Mouse (Mus musculus) CH12.LX (cell line): ENCODE data around the gene Cryl1. TPM values are rescaled to one million over a fixed set of nuclear protein-coding genes. Genes with fewer than 3 reads are reported as not detected.

Experiments
- DNase-seq: peaks from one replicate; pipeline ENCODE4 v3.0.0-alpha.2; 2013; ENCODE audit errors: extremely low read depth
- H3K27ac ChIP-seq: 2 replicates; pipeline ENCODE4 v1.5.1; 2012; ENCODE audit warnings: low read depth, mild to moderate bottlenecking, control low read depth, moderate library complexity; ENCODE audit not compliant: insufficient read depth
- H3K27me3 ChIP-seq: replicated peaks from 2 replicates; pipeline ENCODE3; 2012; ENCODE audit warnings: inconsistent platforms
- H3K36me3 ChIP-seq, 2 experiments: replicated peaks in 1 of 2; 2 replicates each; pipeline versions ENCODE3 to v1.6.1; 2012; ENCODE audit warnings: inconsistent platforms in 1 of 2, low read length in 1 of 2, mild to moderate bottlenecking in 1 of 2, mixed read lengths in 1 of 2, moderate library complexity in 1 of 2; ENCODE audit not compliant: control insufficient read depth in 1 of 2, insufficient read depth in 1 of 2
- H3K4me1 ChIP-seq, 2 experiments: 2 replicates each; pipeline ENCODE4 v1.6.1; 2012; ENCODE audit warnings: inconsistent platforms in 1 of 2, moderate library complexity in 1 of 2; ENCODE audit not compliant: insufficient read depth in 2 of 2, control insufficient read depth in 1 of 2
- H3K4me2 ChIP-seq: 2 replicates; pipeline ENCODE4 v1.6.1; 2012; ENCODE audit warnings: low read depth, mild to moderate bottlenecking, control low read depth; ENCODE audit not compliant: poor library complexity, insufficient read depth, severe bottlenecking
- H3K4me3 ChIP-seq, 3 experiments: fragments of 150-350 bp in 1 of 3; sonication (generic) in 1 of 3; replicated peaks in 1 of 3; 2 replicates each; pipeline versions ENCODE3 to v1.5.1; 2011 to 2012; ENCODE audit warnings: low read depth in 2 of 3, low read length in 2 of 3, mild to moderate bottlenecking in 2 of 3, moderate library complexity in 2 of 3, control low read depth in 1 of 3, improper control_type of control experiment in 1 of 3, inconsistent platforms in 1 of 3, mixed read lengths in 1 of 3; ENCODE audit not compliant: poor library complexity in 1 of 3
- H3K79me2 ChIP-seq: replicated peaks from 2 replicates; pipeline ENCODE4 v1.6.1; 2012; ENCODE audit warnings: mild to moderate bottlenecking, moderate library complexity; ENCODE audit not compliant: control insufficient read depth, poor library complexity, insufficient read depth, severe bottlenecking; ENCODE audit errors: extremely low read depth
- H3K9ac ChIP-seq: 2 replicates; pipeline ENCODE4 v1.6.1; 2012; ENCODE audit warnings: low read depth, mild to moderate bottlenecking, control low read depth, moderate library complexity; ENCODE audit not compliant: insufficient read depth
- H3K9me3 ChIP-seq: replicated peaks from 2 replicates; pipeline ENCODE3; 2012; ENCODE audit warnings: low read length, inconsistent platforms, mixed read lengths
- CHD1 ChIP-seq: IDR thresholded peaks from 2 replicates; pipeline ENCODE4 v1.6.1; 2012; ENCODE audit warnings: low read depth, low read length, improper control_type of control experiment, inconsistent platforms
- CHD2 ChIP-seq: IDR thresholded peaks from 2 replicates; pipeline ENCODE4 v1.6.1; 2011; ENCODE audit warnings: low read length, improper control_type of control experiment
- ELF1 ChIP-seq: IDR thresholded peaks from 2 replicates; pipeline ENCODE4 v1.6.1; 2014; ENCODE audit warnings: low read depth, mild to moderate bottlenecking, inconsistent platforms, low read length, improper control_type of control experiment
- EP300 ChIP-seq: IDR thresholded peaks from 2 replicates; pipeline ENCODE4 v1.6.1; 2011; ENCODE audit warnings: low read length, improper control_type of control experiment
- ETS1 ChIP-seq: conservative IDR thresholded peaks from 2 replicates; pipeline ENCODE4 v1.6.1; 2012; ENCODE audit warnings: low read depth, mild to moderate bottlenecking, inconsistent platforms, low read length, improper control_type of control experiment, moderate library complexity
- HCFC1 ChIP-seq: IDR thresholded peaks from 2 replicates; pipeline ENCODE4 v1.6.1; 2012; ENCODE audit warnings: low read depth, mild to moderate bottlenecking, inconsistent platforms, low read length, improper control_type of control experiment
- IRF4 ChIP-seq: IDR thresholded peaks from 2 replicates; pipeline ENCODE4 v1.6.1; 2014; ENCODE audit warnings: low read depth, mild to moderate bottlenecking, inconsistent platforms, low read length, improper control_type of control experiment
- JUND ChIP-seq: conservative IDR thresholded peaks from 2 replicates; pipeline ENCODE4 v1.6.1; 2011; ENCODE audit warnings: low read depth, low read length, improper control_type of control experiment
- MAFK ChIP-seq: IDR thresholded peaks from 2 replicates; pipeline ENCODE4 v1.6.1; 2011; ENCODE audit warnings: low read length, improper control_type of control experiment; ENCODE audit not compliant: insufficient replicate concordance
- MAX ChIP-seq: IDR thresholded peaks from 2 replicates; pipeline ENCODE4 v1.6.1; 2011; ENCODE audit warnings: low read length, improper control_type of control experiment
- MAZ ChIP-seq: IDR thresholded peaks from 2 replicates; pipeline ENCODE4 v1.6.1; 2012; ENCODE audit warnings: low read depth, mild to moderate bottlenecking, inconsistent platforms, low read length, improper control_type of control experiment, moderate library complexity
- MXI1 ChIP-seq: IDR thresholded peaks from 2 replicates; pipeline ENCODE4 v1.6.1; 2011; ENCODE audit warnings: mild to moderate bottlenecking, low read depth, low read length, improper control_type of control experiment
- MYC ChIP-seq: IDR thresholded peaks from 2 replicates; pipeline ENCODE4 v1.6.1; 2011; ENCODE audit warnings: low read depth, mild to moderate bottlenecking, improper control_type of control experiment, low read length
- NRF1 ChIP-seq: IDR thresholded peaks from 2 replicates; pipeline ENCODE4 v1.6.1; 2014; ENCODE audit warnings: low read depth, mild to moderate bottlenecking, inconsistent platforms, low read length, improper control_type of control experiment, moderate library complexity
- PAX5 ChIP-seq: IDR thresholded peaks from 2 replicates; pipeline ENCODE4 v1.6.1; 2012; ENCODE audit warnings: low read length, inconsistent platforms, mixed read lengths
- POLR2A ChIP-seq: IDR thresholded peaks from 2 replicates; pipeline ENCODE4 v1.6.1; 2011; ENCODE audit warnings: low read depth, mild to moderate bottlenecking, improper control_type of control experiment, low read length
- POLR2AphosphoS2 ChIP-seq: IDR thresholded peaks from 2 replicates; pipeline ENCODE4 v1.6.1; 2011; ENCODE audit warnings: low read depth, low read length, improper control_type of control experiment
- SIN3A ChIP-seq: IDR thresholded peaks from 2 replicates; pipeline ENCODE4 v1.6.1; 2012; ENCODE audit warnings: low read length, improper control_type of control experiment, inconsistent platforms
- SMC3 ChIP-seq: IDR thresholded peaks from 2 replicates; pipeline ENCODE4 v1.6.1; 2011; ENCODE audit warnings: low read depth, low read length, improper control_type of control experiment
- TBP ChIP-seq: conservative IDR thresholded peaks from 2 replicates; pipeline ENCODE4 v1.6.1; 2011; ENCODE audit warnings: low read depth, low read length, improper control_type of control experiment
- TCF12 ChIP-seq: IDR thresholded peaks from 2 replicates; pipeline ENCODE4 v1.6.1; 2014; ENCODE audit warnings: low read depth, mild to moderate bottlenecking, inconsistent platforms, low read length, improper control_type of control experiment
- ZKSCAN1 ChIP-seq: IDR thresholded peaks from 2 replicates; pipeline ENCODE4 v1.6.1; 2012; ENCODE audit warnings: low read depth, inconsistent platforms, low read length, improper control_type of control experiment, borderline replicate concordance
- ZMIZ1 ChIP-seq: IDR thresholded peaks from 2 replicates; pipeline ENCODE4 v1.6.1; 2012; ENCODE audit warnings: low read depth, mild to moderate bottlenecking, inconsistent platforms, low read length, improper control_type of control experiment
- dilution Hi-C: fragments of 300-500 bp; cut with MboI; formaldehyde crosslinking; loops from 2 replicates; pipeline ENCODE4 v1.14.3; 2020; ENCODE audit warnings: low sequenced_read_pairs; ENCODE audit not compliant: extremely low pct_unique_long_range_greater_than_20kb, extremely low pct_ligation_motif_present
- in situ Hi-C: fragments of 300-500 bp; cut with MboI; formaldehyde crosslinking; loops from 3 replicates; pipeline ENCODE4 v1.14.3; 2019; ENCODE audit warnings: low sequenced_read_pairs, low pct_ligation_motif_present, low pct_unique_long_range_greater_than_20kb, mixed read lengths
- polyA plus RNA-seq: library from polyadenylated mRNA; unstranded; fragments of >175 nt; gene quantifications from 2 replicates; pipeline ENCODE4 v1.2.1, GENCODE M21; 2012; ENCODE audit warnings: low read depth; ENCODE audit not compliant: insufficient read length
- total RNA-seq, 2 experiments: library from RNA; depleted of rRNA; stranded (reverse); fragments of 300-350 nt in 1 of 2; fragments of >200 nt in 1 of 2; gene quantifications; 2 replicates each; pipeline ENCODE4 v1.2.3; 2012 to 2014

Gene Cryl1
- total and polyA plus RNA-seq, 3 experiments = 13.1 to 33.7 (median 31.8) TPM

DNA sequence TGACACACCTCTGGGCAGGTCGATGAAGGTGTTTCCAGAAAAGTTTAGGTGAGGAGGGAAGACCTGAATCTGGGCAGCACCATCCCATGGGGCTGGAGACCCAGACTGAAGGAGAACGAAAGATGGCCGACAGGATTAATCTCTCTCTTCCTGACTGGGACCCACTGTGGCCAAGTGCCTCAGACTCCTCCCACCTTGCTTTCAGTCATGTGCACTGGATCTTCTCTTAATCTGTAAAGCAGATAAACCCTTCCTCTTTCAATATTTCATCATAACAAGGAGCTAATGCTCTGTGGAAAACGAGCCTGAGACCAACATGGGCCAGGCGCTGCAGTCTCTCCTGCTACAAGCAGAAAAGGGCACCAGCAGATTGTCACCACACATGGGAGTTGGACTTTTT, 31.6 kb downstream of the Cryl1 start:
- in situ Hi-C loops = no loop called here
- TF ChIP-seq JUND = no peak
- TF ChIP-seq MAFK = no peak
- no peak for TF ChIP-seq TBP
- TF ChIP-seq TCF12 = no peak
- TF ChIP-seq SMC3 = no peak
- TF ChIP-seq CHD1 = no peak
- TF ChIP-seq EP300 = no peak
- no peak overlapping the region for H3K9ac ChIP-seq
- peaks cover 0 to 4% of the 10 kb centered on the region in 2 experiments; a peak in 1 of 4 replicates for H3K4me1 ChIP-seq
- H3K27me3 ChIP-seq = no peaks in the 10 kb centered on the region
- H3K4me2 ChIP-seq = no peak overlapping the region
- H3K9me3 ChIP-seq = no peaks in the 10 kb centered on the region
- H3K79me2 ChIP-seq = no peaks in the 10 kb centered on the region
- H3K27ac ChIP-seq = no peak overlapping the region
- DNase-seq = no peak
- dilution Hi-C loops = no loop called here
- H3K36me3 ChIP-seq = peaks cover 0 to 5% of the 10 kb centered on the region in 2 experiments
- no peak overlapping the region for H3K4me3 ChIP-seq

DNA sequence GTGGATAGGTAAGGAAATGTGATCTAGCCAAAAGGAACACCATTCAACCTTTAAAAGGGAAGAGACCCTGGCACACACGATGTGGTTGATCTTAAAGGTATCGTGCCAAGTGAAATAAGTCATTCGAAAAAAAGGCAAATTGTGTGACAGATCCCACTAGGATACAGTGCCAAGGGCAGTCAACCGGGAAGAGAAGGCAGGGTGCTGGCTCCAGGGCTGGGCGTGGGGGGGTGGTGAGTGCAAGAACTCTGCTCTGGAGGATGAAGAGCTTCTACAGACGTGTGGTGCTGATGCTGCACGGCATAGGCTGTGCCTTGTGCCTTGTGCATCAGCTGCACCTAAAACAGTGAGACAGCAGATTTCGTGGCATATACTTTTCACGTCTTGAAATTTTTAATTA, 33.0 kb downstream of the Cryl1 start:
- Histone ChIP-seq H3K4me1 (peaks cover 0 to 16% of the 10 kb centered on the region in 2 experiments; a peak in 2 of 4 replicates), H3K27me3 (no peaks in the 10 kb centered on the region), H3K9ac (no peak overlapping the region), H3K27ac (no peak overlapping the region), H3K79me2 (no peaks in the 10 kb centered on the region), H3K4me2 (no peak overlapping the region), H3K4me3 (no peak overlapping the region), H3K9me3 (no peaks in the 10 kb centered on the region), H3K36me3 (peaks cover 0 to 3% of the 10 kb centered on the region in 2 experiments)
- TF ChIP-seq ETS1 (no peak), CHD2 (no peak), HCFC1 (no peak), POLR2A (no peak), PAX5 (no peak), CHD1 (no peak), MYC (no peak), SIN3A (no peak), JUND (no peak), MXI1 (no peak), MAX (no peak), ELF1 (no peak), NRF1 (no peak), POLR2AphosphoS2 (no peak), MAZ (no peak), ZMIZ1 (no peak), IRF4 (no peak), ZKSCAN1 (no peak), TCF12 (no peak)
- dilution Hi-C loops (no loop called here), in situ Hi-C loops (no loop called here)
- no peak for DNase-seq
